Mouse (Mus musculus): ENCODE data around the gene Ap3b1.

The Ap3b1 gene

DNA sequence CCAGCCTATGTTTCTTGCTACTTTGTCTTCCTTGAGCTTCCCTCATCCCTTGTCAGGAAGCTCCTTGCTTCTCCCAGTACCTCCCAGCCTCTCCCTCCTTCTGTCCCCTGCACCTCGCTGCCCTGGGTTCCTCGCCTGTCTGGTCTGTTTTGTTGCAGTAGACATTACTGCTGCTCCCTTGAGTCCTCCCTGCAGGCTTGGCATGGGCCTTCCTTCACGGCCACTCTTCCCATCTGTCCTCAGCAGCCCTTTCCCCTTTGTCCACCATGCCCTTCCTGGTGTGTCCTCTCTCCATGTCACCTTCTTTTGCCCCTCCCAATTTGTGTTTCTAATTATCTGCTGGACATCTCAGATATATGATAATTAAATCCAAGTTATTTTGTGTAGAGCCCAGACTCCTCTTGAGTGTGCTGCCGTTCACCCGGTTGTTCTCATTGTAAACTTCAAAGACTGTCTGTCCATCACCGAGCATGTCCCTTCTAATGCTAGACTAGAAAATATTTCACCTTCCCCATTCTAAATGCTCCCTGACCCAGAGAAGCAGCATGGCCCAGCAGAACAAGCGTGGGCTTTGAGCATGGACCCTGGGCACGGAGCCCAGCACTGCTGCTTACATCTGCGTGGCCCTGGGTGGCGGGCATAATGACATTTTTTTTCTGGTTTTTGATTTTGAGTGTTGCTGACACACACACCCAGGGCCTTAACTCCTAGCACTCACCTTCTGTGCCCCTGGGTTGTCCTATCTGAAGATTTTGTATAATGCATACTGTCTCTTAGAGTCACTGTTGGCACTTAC lies 181.3 kb downstream of the Ap3b1 start:
- no peak for DNase-seq (ENCODE audit: low read depth, low spot score)

DNA sequence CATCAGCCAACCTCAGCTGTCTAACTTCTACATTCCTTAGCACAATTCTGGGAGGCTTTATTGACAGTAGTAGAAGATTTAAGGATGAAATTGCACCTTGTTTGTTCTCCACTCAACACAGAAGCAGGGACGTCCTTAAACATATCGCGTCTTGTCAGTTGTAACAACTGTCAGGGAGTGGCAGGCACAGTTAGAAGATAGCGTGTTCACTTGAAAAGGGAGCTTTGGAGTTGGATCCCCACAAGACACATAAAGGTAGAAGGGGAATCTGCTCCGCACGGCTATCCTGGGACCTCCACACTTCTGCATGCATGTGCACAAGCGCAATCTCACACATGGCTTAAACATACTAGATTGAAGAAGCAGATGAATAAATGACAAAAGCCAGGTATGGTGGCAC lies 183.3 kb downstream of the Ap3b1 start:
- no peak for DNase-seq (ENCODE audit: low read depth, low spot score)

- no peak for DNase-seq (ENCODE audit: low read depth, low spot score)
Measured at GRCm38 (mm10) chr13:94544211-94544610, 185.5 kb downstream of the Ap3b1 start.

DNA sequence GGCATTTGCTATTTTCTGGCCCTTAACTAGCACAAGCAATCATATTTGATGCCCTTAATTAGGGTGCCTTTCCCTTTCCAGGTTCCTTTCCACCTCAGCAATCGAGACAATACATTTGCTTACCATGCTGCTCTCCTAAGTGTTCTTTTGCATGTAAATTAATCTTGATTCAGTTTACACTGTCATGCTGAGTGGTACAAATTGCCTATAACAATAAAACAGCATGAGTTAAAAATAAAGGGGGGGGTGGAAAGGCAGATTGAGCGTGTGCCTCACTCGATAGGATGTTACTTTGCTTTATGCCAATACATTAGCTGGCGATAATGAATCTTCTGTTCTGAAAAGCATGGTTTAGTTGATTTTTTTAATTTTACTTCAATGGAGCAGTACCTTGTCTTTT lies 187.0 kb downstream of the Ap3b1 start:
- no peak for DNase-seq (ENCODE audit: low read depth, low spot score)

DNA sequence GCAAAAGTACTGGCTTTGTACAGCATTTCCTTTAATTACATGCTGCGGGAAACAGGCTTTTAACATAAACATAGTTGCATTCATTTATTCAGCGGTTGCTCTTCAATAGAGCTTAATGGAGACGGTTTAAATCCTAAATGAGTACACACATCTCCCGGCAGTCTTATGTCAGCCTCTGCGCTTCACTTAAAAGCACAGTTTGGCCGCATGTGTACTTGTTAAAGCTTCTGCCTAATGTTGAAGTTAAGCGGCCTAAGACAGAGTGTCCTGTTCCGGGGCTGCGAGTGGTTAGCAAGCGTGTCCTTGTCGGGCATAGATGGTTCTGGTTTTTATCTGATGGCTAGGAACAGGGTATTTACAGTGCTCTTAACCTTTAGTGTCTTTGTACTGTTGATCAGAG lies 187.5 kb downstream of the Ap3b1 start:
- DNase-seq (ENCODE audit: low read depth, low spot score) = no peak

DNA sequence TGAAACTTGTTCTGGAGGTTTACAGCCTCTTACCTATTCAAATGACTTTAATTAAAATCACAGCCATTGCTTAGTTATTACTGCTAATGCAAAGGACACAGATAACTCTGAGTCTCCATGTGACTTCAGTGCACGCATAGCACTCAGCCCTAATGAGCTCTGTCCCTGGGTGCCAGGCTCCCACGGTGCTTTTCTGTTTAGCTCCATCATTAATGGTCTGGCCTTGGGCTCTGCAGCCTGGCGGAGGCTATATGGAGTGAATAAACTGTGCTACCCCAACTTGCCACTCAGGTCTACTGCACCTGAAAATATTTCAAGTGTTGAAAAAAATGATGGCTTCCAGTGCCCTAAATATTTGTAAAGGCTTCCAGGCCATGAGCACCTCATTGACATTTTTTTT lies 190.8 kb downstream of the Ap3b1 start:
- DNase-seq (ENCODE audit: low read depth, low spot score) = no peak

DNA sequence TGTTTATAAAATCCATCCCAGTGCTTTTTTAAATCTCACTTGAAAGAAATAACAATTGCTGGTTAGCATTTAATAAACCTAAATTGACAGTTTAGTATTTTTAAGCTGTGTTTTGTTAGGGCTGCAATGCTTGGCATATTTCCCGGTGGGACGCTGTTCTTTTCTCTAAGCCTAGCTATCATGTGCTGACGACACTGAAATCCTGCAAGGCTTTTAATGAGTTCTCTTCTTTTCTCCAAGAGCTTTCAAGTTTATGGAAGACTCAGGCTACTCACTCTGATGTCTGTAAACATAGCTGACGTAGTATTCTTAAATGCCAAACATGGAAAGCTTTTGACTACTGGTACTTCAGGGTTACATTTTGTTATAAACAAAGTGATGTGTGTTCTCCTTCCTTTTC lies 191.3 kb downstream of the Ap3b1 start:
- DNase-seq (ENCODE audit: low read depth, low spot score) = no peak

GRCm38 (mm10) chr13:94560011-94560410 lies 201.3 kb downstream of the Ap3b1 start:
- peak; percentile 71 for DNase-seq (ENCODE audit: low read depth, low spot score)

GRCm38 (mm10) chr13:94560878-94561277 lies 202.1 kb downstream of the Ap3b1 start:
- no peak for DNase-seq (ENCODE audit: low read depth, low spot score)

DNA sequence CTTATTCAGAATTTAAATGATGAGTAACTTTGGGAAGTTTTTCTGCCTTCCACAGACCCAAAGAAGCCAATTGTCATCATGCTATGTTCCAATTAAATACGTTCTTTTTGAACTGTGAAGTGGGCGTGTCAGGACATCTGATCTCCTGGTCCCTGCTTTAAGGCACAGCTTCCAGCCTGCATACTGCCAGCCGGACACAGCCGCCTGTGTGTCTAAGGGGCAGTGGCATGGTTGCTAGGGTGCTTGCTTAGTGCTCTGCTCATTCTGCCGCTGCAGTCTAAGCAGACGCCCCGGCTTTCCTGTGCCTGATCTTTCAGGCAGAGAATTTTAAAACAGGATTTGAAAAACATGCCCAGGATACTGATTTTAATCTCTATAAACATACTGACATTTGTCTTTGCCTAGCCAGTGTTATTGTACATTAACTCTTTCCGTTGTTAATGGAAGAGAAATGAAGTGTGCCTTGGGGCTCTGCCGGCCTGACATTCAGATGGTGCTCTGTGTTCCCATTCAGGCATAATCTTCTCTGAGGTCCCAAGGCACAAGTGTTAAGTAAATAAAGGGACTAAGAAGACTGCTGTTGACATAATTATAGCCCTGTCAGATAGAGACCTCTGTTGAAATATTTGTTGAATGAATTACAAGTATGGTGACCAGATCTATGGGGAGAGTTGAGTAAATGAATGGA lies 204.0 kb downstream of the Ap3b1 start:
- no peak for DNase-seq (ENCODE audit: low read depth, low spot score)

DNA sequence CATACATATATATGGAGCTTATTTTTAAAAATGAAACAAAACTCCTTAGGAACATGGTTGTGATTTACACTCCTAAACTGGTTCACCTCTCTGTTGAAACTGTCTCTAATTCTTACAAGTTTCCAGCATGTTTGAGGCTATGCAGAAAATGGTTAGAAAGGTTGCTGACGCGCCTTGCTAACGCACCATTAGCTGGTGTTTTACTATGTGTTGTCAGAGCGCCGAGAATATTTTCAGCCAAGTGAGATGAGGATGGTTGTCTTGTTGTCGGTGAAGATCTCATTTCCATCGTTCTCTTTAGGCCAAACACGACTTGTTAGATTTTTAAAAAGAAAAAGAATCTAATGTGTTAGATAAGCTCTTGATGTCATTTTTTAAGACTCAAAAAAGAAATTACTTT lies 205.1 kb downstream of the Ap3b1 start:
- DNase-seq (ENCODE audit: low read depth, low spot score) = no peak

GRCm38 (mm10) chr13:94564351-94564994 lies 205.7 kb downstream of the Ap3b1 start:
- DNase-seq (ENCODE audit: low read depth, low spot score) = no peak

DNA sequence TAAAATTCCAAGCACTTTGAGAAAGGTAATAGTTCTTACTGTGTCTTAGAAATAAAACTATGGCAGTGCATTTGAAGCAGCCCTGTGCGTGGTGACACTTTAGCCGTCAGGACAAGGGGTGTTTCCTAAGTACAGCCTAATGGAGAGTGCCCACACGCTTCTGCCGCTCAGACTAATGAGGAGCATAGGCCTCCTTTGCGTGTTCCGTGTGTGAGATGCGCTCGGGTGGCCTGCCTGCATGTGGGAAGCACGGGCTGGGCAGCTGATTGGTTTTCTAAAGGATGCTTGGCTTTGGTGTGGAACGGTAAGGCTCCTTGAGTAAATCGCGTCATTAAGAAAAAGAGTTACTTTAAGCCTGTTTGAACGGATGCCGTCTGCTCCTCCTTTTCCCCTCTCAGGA lies 206.4 kb downstream of the Ap3b1 start:
- DNase-seq (ENCODE audit: low read depth, low spot score) = no peak

DNA sequence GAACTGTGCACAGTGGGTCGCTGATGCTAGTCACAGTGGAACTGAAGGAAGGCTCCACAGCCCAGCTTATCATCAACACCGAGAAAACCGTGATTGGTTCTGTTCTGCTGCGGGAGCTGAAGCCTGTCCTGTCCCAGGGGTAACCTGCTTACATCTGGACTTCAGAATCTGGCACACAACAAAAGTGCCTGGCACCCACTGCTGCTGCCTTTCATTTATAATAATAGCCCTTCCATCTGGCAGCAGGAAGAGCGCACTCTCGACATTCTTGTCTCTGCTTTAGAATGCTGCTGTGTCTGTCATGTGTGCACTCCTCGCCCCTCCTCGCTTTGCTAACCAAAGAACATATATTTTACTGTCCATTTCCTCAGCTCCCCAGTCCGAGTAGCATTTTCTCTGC lies 206.9 kb downstream of the Ap3b1 start:
- DNase-seq (ENCODE audit: low read depth, low spot score) = no peak

DNA sequence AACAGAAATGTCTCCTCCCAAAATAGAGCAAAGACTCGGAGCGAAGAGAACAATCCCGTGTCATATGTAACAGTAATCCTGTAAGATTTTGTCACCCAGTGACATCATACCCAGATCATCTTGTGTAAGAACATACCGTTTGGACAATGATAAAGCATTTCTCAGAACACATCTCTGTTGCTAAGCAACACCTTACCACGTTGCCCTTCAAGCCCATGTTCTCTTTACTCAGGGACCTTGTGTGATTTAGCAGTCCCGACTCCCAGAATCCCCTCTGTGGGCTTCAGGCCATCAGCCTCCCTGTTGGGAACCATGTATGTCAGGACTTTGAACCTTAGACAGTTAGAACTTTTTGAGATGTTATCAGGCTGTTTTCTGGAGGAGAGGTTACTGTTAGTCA lies 209.0 kb downstream of the Ap3b1 start:
- DNase-seq (ENCODE audit: low read depth, low spot score) = no peak

DNA sequence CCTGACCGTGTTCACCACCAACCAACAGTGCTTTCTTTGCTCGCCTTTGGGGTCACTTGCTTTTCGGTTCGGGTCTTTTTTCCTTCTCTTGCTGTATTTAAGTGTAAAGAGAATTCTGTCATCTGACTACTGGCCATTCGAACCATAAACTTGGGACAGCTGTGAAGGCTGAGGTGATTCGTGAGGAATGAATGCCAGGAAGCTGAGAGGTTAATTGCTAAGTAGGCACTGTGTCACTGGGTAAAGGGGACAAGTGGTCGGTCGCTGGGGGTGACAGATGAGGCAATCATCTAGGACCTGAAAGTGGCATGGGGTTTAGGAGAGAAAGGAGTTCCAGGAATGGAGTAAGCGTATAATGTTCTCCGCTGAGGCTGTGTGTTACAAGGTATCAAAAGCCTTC lies 212.2 kb downstream of the Ap3b1 start:
- no peak for DNase-seq (ENCODE audit: low read depth, low spot score)

GRCm38 (mm10) chr13:94573356-94573755 lies 214.6 kb downstream of the Ap3b1 start:
- DNase-seq (ENCODE audit: low read depth, low spot score) = no peak

GRCm38 (mm10) chr13:94573833-94574232 lies 215.1 kb downstream of the Ap3b1 start:
- DNase-seq (ENCODE audit: low read depth, low spot score) = no peak

DNA sequence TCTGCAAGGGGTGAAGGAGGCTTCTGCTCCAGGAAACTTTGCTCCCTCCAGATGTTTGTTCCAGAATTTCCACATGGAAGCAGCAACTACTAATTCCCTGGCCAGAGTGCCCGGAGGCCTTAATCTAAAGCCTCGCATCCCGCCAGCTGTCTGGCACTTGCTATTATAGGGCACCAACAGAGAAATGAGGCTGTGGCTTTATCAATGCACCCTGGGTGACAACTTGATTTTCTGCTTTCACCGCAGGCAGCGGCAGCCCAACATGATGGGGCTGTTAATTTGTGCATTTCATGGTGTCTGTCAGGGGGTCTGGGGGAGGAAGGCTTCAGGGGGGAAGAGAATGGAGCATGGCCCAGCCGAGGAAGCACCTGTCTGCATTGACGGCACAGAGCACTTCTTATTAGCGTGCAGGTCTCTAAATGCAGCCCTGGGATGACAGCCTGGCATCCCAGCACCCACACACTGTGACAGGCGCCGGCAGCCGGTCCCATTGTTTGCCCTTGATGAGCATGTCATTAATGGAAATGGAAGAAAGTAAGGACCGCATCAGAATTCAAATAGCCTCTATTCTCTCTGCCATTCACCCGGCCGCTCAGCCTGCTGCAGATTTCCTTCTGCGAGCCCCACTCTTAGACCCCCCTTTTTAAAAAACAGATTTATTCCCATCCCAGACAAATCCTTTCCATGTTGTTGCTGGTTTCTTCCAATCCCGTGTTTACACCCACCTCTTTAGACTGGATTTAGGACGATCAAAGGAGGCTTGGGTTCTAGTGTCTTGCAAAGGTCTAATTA lies 217.0 kb downstream of the Ap3b1 start:
- no peak for DNase-seq (ENCODE audit: low read depth, low spot score)

DNA sequence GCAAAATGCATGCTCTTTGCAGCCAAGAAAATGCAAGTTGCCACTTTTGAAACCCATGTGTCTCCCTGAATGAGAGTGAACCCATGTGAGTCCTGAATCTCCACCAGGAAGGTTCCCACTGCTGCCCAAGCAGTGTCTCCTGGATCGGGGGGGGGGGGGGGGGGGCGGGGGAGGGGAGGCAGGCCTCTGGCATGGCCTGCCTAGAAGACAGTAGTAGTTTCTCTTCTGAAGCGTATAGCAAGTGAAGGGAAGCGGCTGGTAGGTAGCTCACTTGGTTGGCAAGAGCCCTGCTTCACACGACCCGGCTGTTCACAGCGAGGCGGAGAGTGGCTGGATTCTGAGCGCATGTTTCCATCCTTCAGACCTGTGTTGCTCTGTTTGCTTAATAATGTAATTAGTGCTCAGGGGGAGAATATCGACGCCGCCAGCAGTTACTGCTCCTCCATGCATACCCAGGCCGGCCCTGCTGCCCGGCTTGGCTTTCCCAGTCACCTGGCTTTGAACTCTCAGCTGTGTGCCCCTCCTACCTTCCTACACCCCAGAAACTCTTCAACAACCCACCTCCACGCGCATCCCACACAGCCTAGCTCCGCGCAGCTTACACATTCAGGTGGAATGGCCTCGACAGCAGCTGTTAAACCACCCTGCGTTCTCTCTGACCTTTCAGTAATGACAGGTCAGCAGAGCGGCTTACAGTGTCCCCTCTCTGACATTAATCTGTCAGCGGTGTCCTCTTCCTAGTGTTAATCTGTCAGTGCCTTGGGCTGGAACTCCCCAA lies 217.8 kb downstream of the Ap3b1 start:
- DNase-seq (ENCODE audit: low read depth, low spot score) = no peak

DNA sequence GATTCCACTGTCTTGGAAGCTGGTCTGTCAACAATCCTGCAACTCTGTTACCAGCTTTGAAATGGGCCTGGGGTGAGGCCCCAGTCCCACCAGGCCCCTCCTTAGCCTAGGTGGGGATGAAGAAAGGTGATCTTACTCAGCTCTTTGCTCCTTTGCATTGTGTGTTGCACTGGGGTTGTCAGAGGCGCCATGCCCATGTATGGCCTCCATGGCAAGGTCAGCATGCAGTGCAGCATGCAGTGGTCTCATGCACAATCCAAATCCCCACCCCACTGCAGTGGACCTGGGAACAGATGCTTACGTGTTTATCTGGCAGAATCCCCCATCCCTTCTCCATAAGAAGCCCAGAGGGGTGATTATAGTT lies 218.4 kb downstream of the Ap3b1 start:
- no peak for DNase-seq (ENCODE audit: low read depth, low spot score)

All from retina, adult 2 months (tissue).